Mouse (Mus musculus) heart, adult 2 months (tissue): ENCODE results near the gene Olfr548-ps1. TPM values are rescaled to one million over a fixed set of nuclear protein-coding genes. Genes with fewer than 3 reads are reported as not detected.

Source experiments
- DNase-seq, 2 experiments: peaks; one replicate each; pipeline ENCODE4 v3.0.0; 2021
- H3K27ac ChIP-seq: fragments of 200-600 bp; 2 replicates; pipeline ENCODE4 v1.8.1; 2022
- H3K27me3 ChIP-seq: fragments of 200-500 bp; 2 replicates; pipeline ENCODE4 v1.6.1; 2012; ENCODE audit warnings: mild to moderate bottlenecking, low read length, inconsistent platforms, mixed read lengths; ENCODE audit not compliant: control insufficient read depth, insufficient read depth
- H3K36me3 ChIP-seq: fragments of 200-500 bp; 2 replicates; pipeline ENCODE4 v1.6.1; 2012; ENCODE audit warnings: low read length, inconsistent platforms; ENCODE audit not compliant: control insufficient read depth, insufficient read depth
- H3K4me1 ChIP-seq: fragments of 200-500 bp; 2 replicates; pipeline ENCODE4 v1.6.1; 2011; ENCODE audit warnings: low read length; ENCODE audit not compliant: control insufficient read depth, insufficient read depth
- H3K4me3 ChIP-seq: fragments of 200-600 bp; 2 replicates; pipeline ENCODE4 v1.8.1; 2022
- H3K79me2 ChIP-seq: fragments of 200-500 bp; replicated peaks from 2 replicates; pipeline ENCODE4 v1.6.1; 2012; ENCODE audit warnings: mild to moderate bottlenecking, inconsistent platforms, low read length, moderate library complexity, mixed read lengths; ENCODE audit not compliant: control insufficient read depth, insufficient read depth
- H3K9ac ChIP-seq: fragments of 200-500 bp; 2 replicates; pipeline ENCODE4 v1.6.1; 2012; ENCODE audit warnings: low read depth, mild to moderate bottlenecking, control low read depth, inconsistent platforms, low read length, mixed read lengths
- CTCF ChIP-seq: fragments of 200-600 bp; IDR thresholded peaks from 2 replicates; pipeline ENCODE4 v1.8.1; 2022; ENCODE audit warnings: antibody characterized with exemption, mild to moderate bottlenecking, moderate library complexity
- EP300 ChIP-seq: fragments of 200-500 bp; IDR thresholded peaks from 2 replicates; pipeline ENCODE4 v1.6.1; 2011; ENCODE audit warnings: low read depth, low read length, control low read depth; ENCODE audit not compliant: insufficient read depth
- POLR2A ChIP-seq: fragments of 200-500 bp; IDR thresholded peaks from 2 replicates; pipeline ENCODE4 v1.6.1; 2011; ENCODE audit warnings: mild to moderate bottlenecking, low read depth, low read length, control low read depth; ENCODE audit not compliant: insufficient read depth
- WGBS: fragments of 180-500 bp; shearing (Covaris S2); methylation state at CpG from one replicate; pipeline ENCODE4 v1.1.7; 2018; 5-methylcytosine and 5-hydroxymethylcytosine counted together
- intact Hi-C: fragments of 180-260 bp; cut with DNase I; formaldehyde crosslinking; loops from one replicate; pipeline ENCODE4 v1.15.1; 2025
- polyA plus RNA-seq: library from polyadenylated mRNA; depleted of rRNA; stranded (reverse); fragments of >200 nt; gene quantifications from 2 replicates; pipeline ENCODE4 v1.2.3, GENCODE M21; 2012
- total RNA-seq, 2 experiments: library from RNA; stranded (reverse); gene quantifications; 2 replicates each; pipeline ENCODE4 v1.2.3; 2021

Gene Olfr548-ps1
- total and polyA plus RNA-seq, 3 experiments = not detected

DNA sequence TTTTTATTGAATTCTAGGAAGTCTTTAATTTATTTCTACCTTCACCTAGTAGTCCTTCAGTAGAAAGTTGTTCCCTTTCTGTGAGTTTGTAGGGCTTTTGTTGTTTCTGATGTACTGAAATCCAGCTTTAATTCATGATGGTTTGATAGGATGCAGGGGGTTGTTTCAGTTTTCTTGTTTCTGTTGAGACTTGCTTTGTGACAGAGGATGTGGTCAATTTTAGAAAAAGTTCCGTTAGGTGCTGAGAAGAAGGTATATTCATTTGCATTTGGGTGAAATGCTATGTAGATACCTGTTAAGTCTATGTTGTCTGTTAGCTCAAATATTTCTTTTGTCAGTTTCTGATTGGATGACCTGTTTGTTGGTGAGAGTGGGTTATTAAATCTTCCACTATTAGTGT lies 11.6 kb upstream of the Olfr548-ps1 start:
- Histone ChIP-seq H3K4me1 (no peaks in the 10 kb centered on the region), H3K27me3 (no peaks in the 10 kb centered on the region), H3K36me3 (no peaks in the 10 kb centered on the region), H3K27ac (no peak overlapping the region), H3K4me3 (no peak overlapping the region), H3K9ac (no peak overlapping the region), H3K79me2 (no peaks in the 10 kb centered on the region)
- no peak for DNase-seq
- WGBS = 63% methylated on average over 1 of the region's 1 CpGs
- intact Hi-C loops = no loop called here
- TF ChIP-seq POLR2A = no peak
- TF ChIP-seq EP300 = no peak
- TF ChIP-seq CTCF = no peak

DNA sequence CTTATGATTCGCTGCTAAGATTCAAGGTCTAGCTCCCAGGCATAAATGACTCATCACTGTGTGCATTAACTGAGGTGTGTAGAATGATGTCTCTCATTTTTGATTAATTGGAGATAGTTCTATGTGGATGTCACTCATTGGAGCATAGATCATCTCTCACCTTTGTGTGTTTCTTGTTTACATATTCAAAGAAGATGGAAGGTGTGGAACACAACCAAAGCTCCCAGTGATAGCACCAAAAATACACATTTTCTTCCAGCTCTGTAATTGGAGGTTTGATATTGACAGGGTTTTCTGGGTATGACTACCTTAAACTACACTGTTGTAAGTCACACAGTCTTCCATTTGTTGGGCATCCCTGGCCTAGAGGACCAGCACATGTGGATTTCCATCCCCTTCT lies 6.2 kb upstream of the Olfr548-ps1 start, which contains the start of gene Olfr547:
Gene Olfr547, plus strand, starts transcription at position 301 of the 400 bp plus-strand sequence.
- intact Hi-C loops = no loop called here
- Histone ChIP-seq H3K27me3 (no peaks in the 10 kb centered on the region), H3K4me3 (no peak within 1 kb of the TSS), H3K27ac (no peak within 1 kb of the TSS), H3K79me2 (no peaks in the 10 kb centered on the region), H3K9ac (no peak within 1 kb of the TSS), H3K36me3 (no peaks in the 10 kb centered on the region), H3K4me1 (no peaks in the 10 kb centered on the region)
- 70% methylated on average over 1 of the region's 1 CpGs for WGBS
- no peak for TF ChIP-seq POLR2A
- no peak for TF ChIP-seq EP300
- TF ChIP-seq CTCF = no peak
- no peak for DNase-seq

DNA sequence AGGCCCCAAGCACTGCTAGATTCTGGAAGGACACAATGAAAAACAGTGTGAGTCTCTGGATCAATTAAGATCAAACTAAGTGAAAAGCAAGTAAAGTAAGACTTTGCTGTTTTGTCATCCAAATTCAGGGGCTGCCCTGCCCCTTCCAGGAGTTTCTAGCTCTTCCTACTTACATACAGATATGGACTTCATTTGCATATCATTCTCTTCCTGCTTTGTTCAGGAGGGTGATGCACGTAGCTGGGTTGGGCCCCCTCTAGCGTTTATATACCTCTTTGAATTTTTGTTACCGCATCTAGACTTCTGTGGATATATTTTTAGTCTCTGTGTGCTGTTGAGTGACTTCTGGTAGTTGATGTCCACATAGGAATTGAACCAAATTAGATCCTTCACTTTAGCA lies 555 bp downstream of the Olfr548-ps1 start:
- TF ChIP-seq CTCF = no peak
- no peak for TF ChIP-seq EP300
- no peak for TF ChIP-seq POLR2A
- Histone ChIP-seq H3K4me1 (no peaks in the 10 kb centered on the region), H3K27ac (no peak overlapping the region), H3K36me3 (no peaks in the 10 kb centered on the region), H3K27me3 (no peaks in the 10 kb centered on the region), H3K9ac (no peak overlapping the region), H3K4me3 (no peak overlapping the region), H3K79me2 (no peaks in the 10 kb centered on the region)
- no peak for DNase-seq
- 39% methylated on average over 3 of the region's 3 CpGs for WGBS
- intact Hi-C loops = no loop called here

DNA sequence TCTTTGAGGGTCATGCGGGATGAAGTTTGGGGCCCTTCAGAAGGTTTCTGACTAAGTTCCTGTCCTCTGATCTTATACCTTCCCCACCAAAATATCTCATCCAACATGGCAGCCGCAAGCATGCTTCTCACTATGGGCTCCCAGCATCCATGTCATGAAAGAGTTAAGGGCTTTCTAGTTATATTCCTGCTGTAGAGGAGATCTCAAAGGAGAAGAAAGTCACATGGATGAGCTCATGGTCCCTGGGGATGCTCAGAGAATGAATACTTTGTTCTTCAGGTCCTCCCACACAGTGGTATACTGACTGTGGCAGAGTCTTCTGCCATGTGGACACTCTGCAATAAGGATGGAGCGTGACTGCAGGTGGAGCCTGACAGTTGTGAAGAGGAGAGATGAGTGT lies 8.9 kb downstream of the Olfr548-ps1 start, which contains the start of gene Olfr549:
Gene Olfr549, plus strand, starts transcription at position 301 of the 400 bp plus-strand sequence.
- H3K27ac ChIP-seq = no peak within 1 kb of the TSS
- intact Hi-C loops = no loop called here
- no peak within 1 kb of the TSS for H3K9ac ChIP-seq
- H3K4me3 ChIP-seq = no peak within 1 kb of the TSS
- DNase-seq = no peak
- no peaks in the 10 kb centered on the region for H3K4me1 ChIP-seq
- 78% methylated on average over 3 of the region's 3 CpGs for WGBS
- no peaks in the 10 kb centered on the region for H3K79me2 ChIP-seq
- H3K36me3 ChIP-seq = no peaks in the 10 kb centered on the region
- H3K27me3 ChIP-seq = no peaks in the 10 kb centered on the region
- TF ChIP-seq CTCF (no peak), POLR2A (no peak), EP300 (no peak)

DNA sequence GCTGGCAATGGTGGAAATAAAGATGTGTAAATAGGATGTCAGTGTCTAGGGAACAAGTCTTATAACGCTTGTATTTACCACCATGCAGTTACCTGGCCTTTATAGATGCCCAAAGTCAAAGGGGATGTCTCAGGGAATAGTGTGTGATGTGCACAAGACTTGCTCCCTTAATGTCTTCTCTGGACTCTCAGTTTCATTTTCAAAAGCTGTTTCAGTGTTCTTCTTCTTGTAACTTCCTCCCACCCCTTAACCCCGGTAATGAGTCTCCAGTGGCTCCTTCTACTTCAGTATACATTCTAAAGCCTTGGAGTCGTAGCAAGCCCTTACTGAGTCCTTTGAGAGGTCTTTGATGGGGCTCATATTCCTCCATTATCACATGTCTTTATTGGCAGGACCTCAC lies 12.6 kb downstream of the Olfr548-ps1 start:
- DNase-seq = no peak
- Histone ChIP-seq H3K4me3 (no peak overlapping the region), H3K27me3 (no peaks in the 10 kb centered on the region), H3K79me2 (no peaks in the 10 kb centered on the region), H3K36me3 (no peaks in the 10 kb centered on the region), H3K27ac (no peak overlapping the region), H3K9ac (no peak overlapping the region), H3K4me1 (no peaks in the 10 kb centered on the region)
- intact Hi-C loops = no loop called here
- no peak for TF ChIP-seq POLR2A
- TF ChIP-seq EP300 = no peak
- TF ChIP-seq CTCF = no peak
- WGBS = 69% methylated on average over 3 of the region's 3 CpGs

DNA sequence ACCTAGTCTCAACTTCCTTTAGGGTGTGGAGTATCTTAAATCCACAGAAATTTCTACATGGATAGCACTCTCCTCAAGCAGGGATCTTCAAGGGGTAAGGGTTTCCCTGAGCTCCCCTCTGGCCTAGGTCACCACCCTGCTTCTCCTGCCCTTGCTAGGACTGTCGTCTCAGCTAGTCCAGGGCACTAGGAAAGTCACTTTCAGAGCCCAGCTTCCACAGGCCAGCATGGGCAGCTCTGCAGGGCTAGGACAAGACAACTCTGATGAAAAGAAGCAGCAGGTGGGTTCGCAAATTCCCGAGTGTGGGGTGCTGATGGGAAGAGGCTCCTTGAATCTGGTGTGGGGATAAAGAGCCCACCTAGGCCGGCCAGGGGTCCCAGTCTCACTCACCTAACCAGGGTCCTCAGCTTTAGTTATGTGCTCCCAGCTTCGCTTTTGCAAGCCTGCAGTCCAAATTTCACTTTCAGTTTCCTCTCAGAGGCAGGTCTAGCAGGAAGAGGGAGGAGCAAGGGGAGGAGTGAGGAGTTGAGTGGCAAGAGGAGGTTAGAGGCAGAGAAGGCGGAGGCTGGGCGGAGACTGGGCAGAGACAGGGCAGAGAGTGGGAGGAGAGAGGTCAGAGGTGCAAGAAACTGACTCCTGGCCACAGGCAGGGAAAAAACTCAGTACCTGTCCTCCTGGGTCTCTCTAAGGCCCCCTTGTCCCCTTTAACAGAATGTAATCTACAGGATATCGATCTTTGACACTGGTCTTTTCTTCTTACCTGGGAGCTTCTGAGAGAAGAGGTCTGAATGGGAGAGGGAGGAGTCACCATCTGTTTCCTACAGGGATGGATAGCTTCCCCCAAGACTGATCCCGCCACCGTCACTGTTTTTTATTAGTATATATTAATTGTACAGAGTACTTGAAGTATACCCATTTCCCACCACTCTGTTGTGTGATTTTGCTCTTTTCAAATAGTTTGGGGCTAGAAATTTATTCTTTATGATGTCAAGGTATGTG lies 24.6 kb downstream of the Olfr548-ps1 start, which contains the start of gene Trim21:
Gene Trim21, minus strand, starts transcription at position 488 of the 999 bp plus-strand sequence.
- Histone ChIP-seq H3K27ac (peak within 1 kb of the TSS; percentile 82), H3K79me2 (no peaks in the 10 kb centered on the region), H3K4me1 (no peaks in the 10 kb centered on the region), H3K27me3 (no peaks in the 10 kb centered on the region), H3K9ac (peak within 1 kb of the TSS; percentile 64), H3K36me3 (peaks cover 3% of the 10 kb centered on the region), H3K4me3 (peak within 1 kb of the TSS; percentile 63)
- intact Hi-C loops = loop anchor here (5.0 to 10.0 kb wide), 2 partner anchors 122 to 300 kb away; partner anchors contain the start of genes Stim1 and Trim68
- peak; percentile 89 for TF ChIP-seq POLR2A
- no peak for TF ChIP-seq EP300
- DNase-seq = peak; percentile 91 to 92
- WGBS = 13% methylated on average over 10 of the region's 10 CpGs
